Mouse (Mus musculus): ENCODE results near the gene Ptgdr. TPM values are rescaled to one million over a fixed set of nuclear protein-coding genes. Genes with fewer than 3 reads are reported as not detected.
"Not testable (repeated sequence)": the region's sequence is repeated elsewhere in the genome, so short reads cannot be mapped to it uniquely, and the experiment has no call there.

Gene Ptgdr
- polyA plus RNA-seq (2015; fragmentation: Nextera tagmentation; extraction: Ambion mirVana): 0.75 and 0.93 TPM in 2 replicates

GRCm38 (mm10) chr14:44858868-44859613 is at the start of gene Ptgdr:
TSS of gene Ptgdr (minus strand) at chr14:44859375.
- H3K4me2 ChIP-seq (replicated peaks; ENCODE audit: low read depth): peak within 1 kb of the TSS; percentile 62
- H3K4me1 ChIP-seq (replicated peaks; ENCODE audit: control insufficient read depth, insufficient read depth, low read length): no peaks in the 10 kb centered on the region; the same call in 1 of the 2 replicates
- peak within 1 kb of the TSS; percentile 33 for H3K4me3 ChIP-seq (ENCODE audit: low read depth, low read length)
- 1% methylated on average over 32 of the region's 32 CpGs for WGBS
- H3K27ac ChIP-seq (ENCODE audit: low read depth, low read length): no peak within 1 kb of the TSS
- TF ChIP-seq CTCF (IDR thresholded peaks at IDR 0.05; ENCODE audit: low read depth): no peak
- no peaks in the 10 kb centered on the region for H3K36me3 ChIP-seq (ENCODE audit: control insufficient read depth, insufficient read depth)
- peaks cover 15% of the 10 kb centered on the region for H3K27me3 ChIP-seq (replicated peaks; ENCODE audit: control insufficient read depth, insufficient read depth, low read length)
- peak; percentile 60 for ATAC-seq
- no peak within 1 kb of the TSS for H3K9ac ChIP-seq (ENCODE audit: low read depth, low read length)
- H3K9me3 ChIP-seq (ENCODE audit: control insufficient read depth): no peaks in the 10 kb centered on the region

GRCm38 (mm10) chr14:44907774-44908173 is 48.6 kb upstream of the Ptgdr start:
- no peaks in the 10 kb centered on the region; the same call in 1 of the 2 replicates for H3K4me1 ChIP-seq (replicated peaks; ENCODE audit: control insufficient read depth, insufficient read depth, low read length)

GRCm38 (mm10) chr14:44904199-44904598 is 45.0 kb upstream of the Ptgdr start:
- TF ChIP-seq CTCF (IDR thresholded peaks at IDR 0.05; ENCODE audit: low read depth): no peak
- H3K9ac ChIP-seq (ENCODE audit: low read depth, low read length): no peak overlapping the region
- no peak overlapping the region for H3K4me2 ChIP-seq (replicated peaks; ENCODE audit: low read depth)
- WGBS: 85% methylated on average over 4 of the region's 4 CpGs
- no peaks in the 10 kb centered on the region for H3K27me3 ChIP-seq (replicated peaks; ENCODE audit: control insufficient read depth, insufficient read depth, low read length)
- H3K4me1 ChIP-seq (replicated peaks; ENCODE audit: control insufficient read depth, insufficient read depth, low read length): no peaks in the 10 kb centered on the region; the same call in 1 of the 2 replicates
- no peaks in the 10 kb centered on the region for H3K9me3 ChIP-seq (ENCODE audit: control insufficient read depth)
- H3K36me3 ChIP-seq (ENCODE audit: control insufficient read depth, insufficient read depth): no peaks in the 10 kb centered on the region
- no peak for ATAC-seq
- no peak overlapping the region for H3K27ac ChIP-seq (ENCODE audit: low read depth, low read length)
- H3K4me3 ChIP-seq (ENCODE audit: low read depth, low read length): no peak overlapping the region

More at GRCm38 (mm10) chr14:44907774-44908173, 48.6 kb upstream of the Ptgdr start:
- H3K27ac ChIP-seq (ENCODE audit: low read depth, low read length): no peak overlapping the region
- H3K27me3 ChIP-seq (replicated peaks; ENCODE audit: control insufficient read depth, insufficient read depth, low read length): no peaks in the 10 kb centered on the region
- 43% methylated on average over 5 of the region's 5 CpGs for WGBS
- no peak overlapping the region for H3K9ac ChIP-seq (ENCODE audit: low read depth, low read length)
- no peak overlapping the region for H3K4me3 ChIP-seq (ENCODE audit: low read depth, low read length)
- H3K36me3 ChIP-seq (ENCODE audit: control insufficient read depth, insufficient read depth): no peaks in the 10 kb centered on the region
- no peaks in the 10 kb centered on the region for H3K9me3 ChIP-seq (ENCODE audit: control insufficient read depth)
- peak; percentile 76 for ATAC-seq
- no peak for TF ChIP-seq CTCF (IDR thresholded peaks at IDR 0.05; ENCODE audit: low read depth)
- no peak overlapping the region for H3K4me2 ChIP-seq (replicated peaks; ENCODE audit: low read depth)

- not testable (repeated sequence) for H3K9me3 ChIP-seq (ENCODE audit: control insufficient read depth)
These were observed 42.6 kb upstream of the Ptgdr start for GRCm38 (mm10) chr14:44901735-44902134.

GRCm38 (mm10) chr14:44891387-44892132 is 32.4 kb upstream of the Ptgdr start:
- Histone ChIP-seq H3K27ac (ENCODE audit: low read depth, low read length) (no peak overlapping the region), H3K4me2 (replicated peaks; ENCODE audit: low read depth) (no peak overlapping the region), H3K27me3 (replicated peaks; ENCODE audit: control insufficient read depth, insufficient read depth, low read length) (no peaks in the 10 kb centered on the region), H3K9ac (ENCODE audit: low read depth, low read length) (no peak overlapping the region), H3K4me1 (replicated peaks; ENCODE audit: control insufficient read depth, insufficient read depth, low read length) (no peaks in the 10 kb centered on the region), H3K36me3 (ENCODE audit: control insufficient read depth, insufficient read depth) (no peaks in the 10 kb centered on the region), H3K4me3 (ENCODE audit: low read depth, low read length) (no peak overlapping the region), H3K9me3 (ENCODE audit: control insufficient read depth) (no peaks in the 10 kb centered on the region)
- TF ChIP-seq CTCF (IDR thresholded peaks at IDR 0.05; ENCODE audit: low read depth): peak; percentile 14; the same call in 1 of the 2 replicates
- WGBS: 66% methylated on average over 7 of the region's 7 CpGs
- peak; percentile 49; the same call in 1 of the 2 replicates for ATAC-seq

More at GRCm38 (mm10) chr14:44901735-44902134, 42.6 kb upstream of the Ptgdr start:
- not testable (repeated sequence) for H3K4me2 ChIP-seq (replicated peaks; ENCODE audit: low read depth); H3K9ac ChIP-seq (ENCODE audit: low read depth, low read length); H3K36me3 ChIP-seq (ENCODE audit: control insufficient read depth, insufficient read depth); H3K27me3 ChIP-seq (replicated peaks; ENCODE audit: control insufficient read depth, insufficient read depth, low read length); ATAC-seq; H3K4me1 ChIP-seq (replicated peaks; ENCODE audit: control insufficient read depth, insufficient read depth, low read length); H3K4me3 ChIP-seq (ENCODE audit: low read depth, low read length); H3K27ac ChIP-seq (ENCODE audit: low read depth, low read length)

GRCm38 (mm10) chr14:44869686-44870085 is 10.5 kb upstream of the Ptgdr start:
- Histone ChIP-seq H3K9ac (ENCODE audit: low read depth, low read length) (no peak overlapping the region), H3K36me3 (ENCODE audit: control insufficient read depth, insufficient read depth) (no peaks in the 10 kb centered on the region), H3K27me3 (replicated peaks; ENCODE audit: control insufficient read depth, insufficient read depth, low read length) (no peaks in the 10 kb centered on the region), H3K9me3 (ENCODE audit: control insufficient read depth) (no peaks in the 10 kb centered on the region), H3K4me2 (replicated peaks; ENCODE audit: low read depth) (no peak overlapping the region), H3K4me3 (ENCODE audit: low read depth, low read length) (no peak overlapping the region), H3K4me1 (replicated peaks; ENCODE audit: control insufficient read depth, insufficient read depth, low read length) (no peaks in the 10 kb centered on the region), H3K27ac (ENCODE audit: low read depth, low read length) (no peak overlapping the region)
- no peak for ATAC-seq
- TF ChIP-seq CTCF (IDR thresholded peaks at IDR 0.05; ENCODE audit: low read depth): no peak
- WGBS: 58% methylated on average over 6 of the region's 6 CpGs
